Mouse (Mus musculus) layer of hippocampus, adult 2 months (tissue): ENCODE measurements around the gene Insl6. TPM values are rescaled to one million over a fixed set of nuclear protein-coding genes. Genes with fewer than 3 reads are reported as not detected.

Source experiments
- DNase-seq, 2 experiments: peaks; one replicate each; pipeline ENCODE4 v3.0.0; 2022; ENCODE audit warnings: low spot score in 2 of 2
- H3K27ac ChIP-seq: fragments of 200-600 bp; 2 replicates; pipeline ENCODE4 v1.8.1; 2022
- H3K4me3 ChIP-seq: fragments of 200-600 bp; 2 replicates; pipeline ENCODE4 v1.8.1; 2022; ENCODE audit warnings: mild to moderate bottlenecking
- CTCF ChIP-seq: fragments of 200-600 bp; conservative IDR thresholded peaks from 2 replicates; pipeline ENCODE4 v1.8.1; 2022; ENCODE audit warnings: antibody characterized with exemption, mild to moderate bottlenecking, moderate library complexity
- total RNA-seq, 2 experiments: library from RNA; stranded (reverse); gene quantifications; 2 replicates each; pipeline ENCODE4 v1.2.3; 2021

The Insl6 gene
- total RNA-seq, 2 experiments from 2014 or later = 0.74 to 1.3 TPM

- no peak overlapping the region for H3K27ac ChIP-seq
- no peak for TF ChIP-seq CTCF
- H3K4me3 ChIP-seq = no peak overlapping the region
- no peak for DNase-seq
Observed at GRCm38 (mm10) chr19:29297366-29297765, 27.8 kb downstream of the Insl6 start.

- Histone ChIP-seq H3K4me3 (no peak overlapping the region), H3K27ac (no peak overlapping the region)
- no peak for DNase-seq
- no peak for TF ChIP-seq CTCF
Observed at GRCm38 (mm10) chr19:29296166-29296565, 29.0 kb downstream of the Insl6 start.

GRCm38 (mm10) chr19:29294756-29295155 lies 30.4 kb downstream of the Insl6 start:
- no peak for TF ChIP-seq CTCF
- no peak overlapping the region for H3K27ac ChIP-seq
- H3K4me3 ChIP-seq = no peak overlapping the region
- DNase-seq = no peak

- DNase-seq = no peak
- no peak for TF ChIP-seq CTCF
- Histone ChIP-seq H3K27ac (no peak overlapping the region), H3K4me3 (no peak overlapping the region)
Observed at GRCm38 (mm10) chr19:29292546-29292945, 32.6 kb downstream of the Insl6 start.

- Histone ChIP-seq H3K27ac (no peak overlapping the region), H3K4me3 (no peak overlapping the region)
- no peak for DNase-seq
- TF ChIP-seq CTCF = no peak
Observed at GRCm38 (mm10) chr19:29291532-29291931, 33.6 kb downstream of the Insl6 start.

- H3K27ac ChIP-seq = no peak overlapping the region
- no peak overlapping the region for H3K4me3 ChIP-seq
- TF ChIP-seq CTCF = peak; percentile 48
- no peak for DNase-seq
Observed at GRCm38 (mm10) chr19:29287863-29288262, 37.3 kb downstream of the Insl6 start.

GRCm38 (mm10) chr19:29285451-29285869 lies 39.7 kb downstream of the Insl6 start:
- H3K27ac ChIP-seq = no peak overlapping the region

GRCm38 (mm10) chr19:29278944-29279587 lies 46.1 kb downstream of the Insl6 start:
- TF ChIP-seq CTCF = no peak
- DNase-seq = no peak
- Histone ChIP-seq H3K4me3 (no peak overlapping the region), H3K27ac (no peak overlapping the region)

More at GRCm38 (mm10) chr19:29285451-29285869, 39.7 kb downstream of the Insl6 start:
- no peak for DNase-seq
- H3K4me3 ChIP-seq = no peak overlapping the region
- TF ChIP-seq CTCF = no peak

- no peak for TF ChIP-seq CTCF
- no peak overlapping the region for H3K4me3 ChIP-seq
- H3K27ac ChIP-seq = no peak overlapping the region
- DNase-seq = no peak
Observed at GRCm38 (mm10) chr19:29276414-29276813, 48.7 kb downstream of the Insl6 start.

- DNase-seq = no peak
Observed at GRCm38 (mm10) chr19:29272011-29272809, 52.9 kb downstream of the Insl6 start.

More at GRCm38 (mm10) chr19:29272011-29272809, 52.9 kb downstream of the Insl6 start:
- TF ChIP-seq CTCF = peak; percentile 54
- Histone ChIP-seq H3K4me3 (no peak overlapping the region), H3K27ac (no peak overlapping the region)

Other genes starting within 250 kb of the Insl6 start
- gene Rcl1, start 224.0 kb downstream of the Insl6 start, total RNA-seq = 10 to 100 TPM; 19.3 to 22.0 TPM
- gene Jak2, start 73.5 kb downstream of the Insl6 start, total RNA-seq = 10 to 100 TPM; 27.1 to 28.1 TPM
- 1 to 10 TPM; 2.2 to 4.1 TPM for gene Rln1, start 9.3 kb upstream of the Insl6 start, total RNA-seq
- gene Plgrkt, start 42.0 kb upstream of the Insl6 start, total RNA-seq = 10 to 100 TPM; 26.4 to 27.6 TPM
- gene Cd274, start 42.1 kb upstream of the Insl6 start, total RNA-seq = 1 to 10 TPM in 1 of 2 experiments, under 1 TPM in 1; 1.00 to 1.2 TPM
- gene Pdcd1lg2, start 85.6 kb upstream of the Insl6 start, total RNA-seq = not detected
- 10 to 100 TPM; 38.7 to 47.3 TPM for gene Ric1, start 196.9 kb upstream of the Insl6 start, total RNA-seq